Mouse (Mus musculus) spleen, postnatal 14 days (tissue): ENCODE data around the gene Pvalb.

Experiments used
- DNase-seq, 2 experiments: peaks; one replicate each; pipeline ENCODE4 v3.0.0; 2021 to 2022; ENCODE audit warnings: low spot score in 2 of 2

The Pvalb gene

GRCm38 (mm10) chr15:78161946-78162345 is 44.3 kb downstream of the Pvalb start:
- no peak for DNase-seq

- DNase-seq = no peak
Measured at GRCm38 (mm10) chr15:78158335-78158734, 47.9 kb downstream of the Pvalb start.

- DNase-seq = no peak
Measured at GRCm38 (mm10) chr15:78157824-78158223, 48.4 kb downstream of the Pvalb start.

- DNase-seq = no peak
Measured at GRCm38 (mm10) chr15:78157330-78157729, 48.9 kb downstream of the Pvalb start.

- no peak for DNase-seq
Measured at GRCm38 (mm10) chr15:78155421-78155820, 50.8 kb downstream of the Pvalb start.

- no peak for DNase-seq
Measured at GRCm38 (mm10) chr15:78153045-78153775, 53.0 kb downstream of the Pvalb start.

- no peak for DNase-seq
Measured at GRCm38 (mm10) chr15:78148565-78148964, 57.6 kb downstream of the Pvalb start.
